In genomic region chr11:35361071-35361470, GRCm38 (mm10) we compare ENCODE assay signal across 26 mouse cellular contexts.
A peak's percentile ranks its signal among the peaks of the same experiment; 100 is the strongest.
DNase-seq lines count a peak whose midpoint lies in the region; ATAC-seq and TF ChIP-seq lines count a peak whose summit lies in the region.
"Had no signal": no experiment of that assay in that cellular context is flagged by ENCODE, and none has a peak within 500 bp of the region (broad histone marks: within the 10 kb centered on the region; RNA-seq: fewer than 3 reads in every experiment).

No protein-coding gene starts in this region.

- peak in 1 of 2 experiments; percentile 64 for DNase-seq in layer of hippocampus, adult 2 months (ENCODE audit: low spot score in 2 of 2)
- DNase-seq in layer of hippocampus, adult 9-10 months (ENCODE audit: low spot score), result no peak
- peak; percentile 17 to 23 for DNase-seq in left cerebral cortex, adult 18-20 months (ENCODE audit: low spot score in 2 of 2)
- no peak for DNase-seq in left cerebral cortex, postnatal 10 days (ENCODE audit: extremely low spot score in 1 of 2, low spot score in 2 of 2)
- peak; percentile 32 for DNase-seq in right cerebral cortex, adult 18-20 months
- DNase-seq in right cerebral cortex, postnatal 4 days, result no peak
- peak; percentile 33 for DNase-seq in right cerebral cortex, postnatal 25 days
- DNase-seq: adrenal gland, adult 2 months; adrenal gland, postnatal 14 days; cerebellum, adult 11-12 months; cerebellum, adult 8-10 months; cerebellum, postnatal 10 days; cerebellum, postnatal 36 days; embryo, embryonic 11 days; gastrocnemius, adult 2 months; gastrocnemius, postnatal 14 days; heart, adult 11 months had no signal

- H3K36me3 ChIP-seq in intestine, postnatal 0 days (ENCODE audit: control insufficient read depth, insufficient read depth), result no peaks in the 10 kb centered on the region
- H3K36me3 ChIP-seq: embryonic facial prominence, embryonic 10.5 days; forebrain, embryonic 12.5 days; forebrain, embryonic 15.5 days; hindbrain, embryonic 12.5 days had no signal

- ATAC-seq in intestine, postnatal 0 days, result no peak
- ATAC-seq: CD4-positive, CD25-positive, alpha-beta regulatory T cell, adult 4 months; forebrain, embryonic 15.5 days had no signal

- H3K9ac ChIP-seq in intestine, postnatal 0 days (ENCODE audit: low read depth, low read length), result no peak overlapping the region
- H3K9ac ChIP-seq: embryonic facial prominence, embryonic 13.5 days; forebrain, embryonic 12.5 days; forebrain, embryonic 15.5 days; hindbrain, embryonic 12.5 days had no signal

- WGBS in intestine, postnatal 0 days, result 74% methylated on average over 6 of the region's 6 CpGs

- no peaks in the 10 kb centered on the region for H3K4me1 ChIP-seq in intestine, postnatal 0 days (replicated peaks; ENCODE audit: control insufficient read depth, insufficient read depth, low read length)

- no peaks in the 10 kb centered on the region for H3K27me3 ChIP-seq in intestine, postnatal 0 days (replicated peaks; ENCODE audit: control insufficient read depth, insufficient read depth, low read length)
- H3K27me3 ChIP-seq: embryonic facial prominence, embryonic 13.5 days had no signal

- H3K4me3 ChIP-seq in layer of hippocampus, adult 2 months, result no peak overlapping the region
- no peak overlapping the region for H3K4me3 ChIP-seq in intestine, postnatal 0 days (ENCODE audit: low read depth, low read length)
- H3K4me3 ChIP-seq: embryonic facial prominence, embryonic 10.5 days; embryonic facial prominence, embryonic 13.5 days; erythroblast, embryonic 14.5 days; forebrain, embryonic 12.5 days; forebrain, embryonic 15.5 days; gastrocnemius, adult 2 months; hindbrain, embryonic 12.5 days had no signal

- no peak overlapping the region for H3K4me2 ChIP-seq in intestine, postnatal 0 days (replicated peaks; ENCODE audit: low read depth)
- H3K4me2 ChIP-seq: embryonic facial prominence, embryonic 13.5 days; forebrain, embryonic 12.5 days; forebrain, embryonic 15.5 days; heart, embryonic 11.5 days; hindbrain, embryonic 12.5 days had no signal

- intact Hi-C loops in left cerebral cortex, postnatal 10 days (cut with DNase I), result no loop called here

- no peak for TF ChIP-seq CTCF in layer of hippocampus, adult 2 months (conservative IDR thresholded peaks at IDR 0.05)
- TF ChIP-seq CTCF in intestine, postnatal 0 days (IDR thresholded peaks at IDR 0.05; ENCODE audit: low read depth), result no peak

- no peaks in the 10 kb centered on the region for H3K9me3 ChIP-seq in intestine, postnatal 0 days (ENCODE audit: control insufficient read depth)
- H3K9me3 ChIP-seq: embryonic facial prominence, embryonic 13.5 days; forebrain, embryonic 15.5 days; hindbrain, embryonic 12.5 days had no signal

- peak overlapping the region; percentile 81 for H3K27ac ChIP-seq in layer of hippocampus, adult 2 months
- no peak overlapping the region for H3K27ac ChIP-seq in intestine, postnatal 0 days (ENCODE audit: low read depth, low read length)
- H3K27ac ChIP-seq: embryonic facial prominence, embryonic 10.5 days; embryonic facial prominence, embryonic 13.5 days; forebrain, embryonic 12.5 days; forebrain, embryonic 15.5 days; gastrocnemius, adult 2 months; hindbrain, embryonic 12.5 days had no signal

Comparison
In these comparisons a context has a peak if more than half of its experiments do, and no peak if none do; other contexts are left out.
1. DNase-seq: peak in left cerebral cortex, adult 18-20 months (2 of 2), right cerebral cortex, adult 18-20 months (single experiment) and right cerebral cortex, postnatal 25 days (single experiment); none in layer of hippocampus, adult 9-10 months (single experiment), left cerebral cortex, postnatal 10 days (0 of 2) and right cerebral cortex, postnatal 4 days (single experiment).